Mouse (Mus musculus) CH12.LX (cell line): Measurements from ENCODE around the gene Maml1. TPM values are rescaled to one million over a fixed set of nuclear protein-coding genes. Genes with fewer than 3 reads are reported as not detected.

Experiments
- DNase-seq: peaks from one replicate; pipeline ENCODE4 v3.0.0-alpha.2; 2013; ENCODE audit errors: extremely low read depth
- H3K27ac ChIP-seq: 2 replicates; pipeline ENCODE4 v1.5.1; 2012; ENCODE audit warnings: low read depth, mild to moderate bottlenecking, control low read depth, moderate library complexity; ENCODE audit not compliant: insufficient read depth
- H3K27me3 ChIP-seq: replicated peaks from 2 replicates; pipeline ENCODE3; 2012; ENCODE audit warnings: inconsistent platforms
- H3K36me3 ChIP-seq, 2 experiments: replicated peaks in 1 of 2; 2 replicates each; pipeline versions ENCODE3 to v1.6.1; 2012; ENCODE audit warnings: inconsistent platforms in 1 of 2, low read length in 1 of 2, mild to moderate bottlenecking in 1 of 2, mixed read lengths in 1 of 2, moderate library complexity in 1 of 2; ENCODE audit not compliant: control insufficient read depth in 1 of 2, insufficient read depth in 1 of 2
- H3K4me1 ChIP-seq, 2 experiments: 2 replicates each; pipeline ENCODE4 v1.6.1; 2012; ENCODE audit warnings: inconsistent platforms in 1 of 2, moderate library complexity in 1 of 2; ENCODE audit not compliant: insufficient read depth in 2 of 2, control insufficient read depth in 1 of 2
- H3K4me2 ChIP-seq: 2 replicates; pipeline ENCODE4 v1.6.1; 2012; ENCODE audit warnings: low read depth, mild to moderate bottlenecking, control low read depth; ENCODE audit not compliant: poor library complexity, insufficient read depth, severe bottlenecking
- H3K4me3 ChIP-seq, 3 experiments: fragments of 150-350 bp in 1 of 3; sonication (generic) in 1 of 3; replicated peaks in 1 of 3; 2 replicates each; pipeline versions ENCODE3 to v1.5.1; 2011 to 2012; ENCODE audit warnings: low read depth in 2 of 3, low read length in 2 of 3, mild to moderate bottlenecking in 2 of 3, moderate library complexity in 2 of 3, control low read depth in 1 of 3, improper control_type of control experiment in 1 of 3, inconsistent platforms in 1 of 3, mixed read lengths in 1 of 3; ENCODE audit not compliant: poor library complexity in 1 of 3
- H3K79me2 ChIP-seq: replicated peaks from 2 replicates; pipeline ENCODE4 v1.6.1; 2012; ENCODE audit warnings: mild to moderate bottlenecking, moderate library complexity; ENCODE audit not compliant: control insufficient read depth, poor library complexity, insufficient read depth, severe bottlenecking; ENCODE audit errors: extremely low read depth
- H3K9ac ChIP-seq: 2 replicates; pipeline ENCODE4 v1.6.1; 2012; ENCODE audit warnings: low read depth, mild to moderate bottlenecking, control low read depth, moderate library complexity; ENCODE audit not compliant: insufficient read depth
- H3K9me3 ChIP-seq: replicated peaks from 2 replicates; pipeline ENCODE3; 2012; ENCODE audit warnings: low read length, inconsistent platforms, mixed read lengths
- EP300 ChIP-seq: IDR thresholded peaks from 2 replicates; pipeline ENCODE4 v1.6.1; 2011; ENCODE audit warnings: low read length, improper control_type of control experiment
- ETS1 ChIP-seq: conservative IDR thresholded peaks from 2 replicates; pipeline ENCODE4 v1.6.1; 2012; ENCODE audit warnings: low read depth, mild to moderate bottlenecking, inconsistent platforms, low read length, improper control_type of control experiment, moderate library complexity
- GABPA ChIP-seq: IDR thresholded peaks from 2 replicates; pipeline ENCODE4 v1.6.1; 2012; ENCODE audit warnings: low read depth, low read length, improper control_type of control experiment, inconsistent platforms; ENCODE audit not compliant: insufficient replicate concordance
- JUND ChIP-seq: conservative IDR thresholded peaks from 2 replicates; pipeline ENCODE4 v1.6.1; 2011; ENCODE audit warnings: low read depth, low read length, improper control_type of control experiment
- KAT2A ChIP-seq: IDR thresholded peaks from 2 replicates; pipeline ENCODE4 v1.6.1; 2012; ENCODE audit warnings: low read length, improper control_type of control experiment, inconsistent platforms; ENCODE audit not compliant: insufficient replicate concordance
- MYC ChIP-seq: IDR thresholded peaks from 2 replicates; pipeline ENCODE4 v1.6.1; 2011; ENCODE audit warnings: low read depth, mild to moderate bottlenecking, improper control_type of control experiment, low read length
- NELFE ChIP-seq: IDR thresholded peaks from 2 replicates; pipeline ENCODE4 v1.6.1; 2011; ENCODE audit warnings: low read depth, low read length, improper control_type of control experiment
- POLR2A ChIP-seq: IDR thresholded peaks from 2 replicates; pipeline ENCODE4 v1.6.1; 2011; ENCODE audit warnings: low read depth, mild to moderate bottlenecking, improper control_type of control experiment, low read length
- POLR2AphosphoS2 ChIP-seq: IDR thresholded peaks from 2 replicates; pipeline ENCODE4 v1.6.1; 2011; ENCODE audit warnings: low read depth, low read length, improper control_type of control experiment
- TBP ChIP-seq: conservative IDR thresholded peaks from 2 replicates; pipeline ENCODE4 v1.6.1; 2011; ENCODE audit warnings: low read depth, low read length, improper control_type of control experiment
- USF1 ChIP-seq: IDR thresholded peaks from 2 replicates; pipeline ENCODE4 v1.6.1; 2014; ENCODE audit warnings: low read depth, mild to moderate bottlenecking, inconsistent platforms, low read length, improper control_type of control experiment
- USF2 ChIP-seq: conservative IDR thresholded peaks from 2 replicates; pipeline ENCODE4 v1.6.1; 2011; ENCODE audit warnings: low read depth, low read length, improper control_type of control experiment
- ZNF384 ChIP-seq: IDR thresholded peaks from 2 replicates; pipeline ENCODE4 v1.6.1; 2012; ENCODE audit warnings: low read depth, low read length, improper control_type of control experiment, inconsistent platforms
- dilution Hi-C: fragments of 300-500 bp; cut with MboI; formaldehyde crosslinking; loops from 2 replicates; pipeline ENCODE4 v1.14.3; 2020; ENCODE audit warnings: low sequenced_read_pairs; ENCODE audit not compliant: extremely low pct_unique_long_range_greater_than_20kb, extremely low pct_ligation_motif_present
- in situ Hi-C: fragments of 300-500 bp; cut with MboI; formaldehyde crosslinking; loops from 3 replicates; pipeline ENCODE4 v1.14.3; 2019; ENCODE audit warnings: low sequenced_read_pairs, low pct_ligation_motif_present, low pct_unique_long_range_greater_than_20kb, mixed read lengths
- polyA plus RNA-seq: library from polyadenylated mRNA; unstranded; fragments of >175 nt; gene quantifications from 2 replicates; pipeline ENCODE4 v1.2.1, GENCODE M21; 2012; ENCODE audit warnings: low read depth; ENCODE audit not compliant: insufficient read length
- total RNA-seq, 2 experiments: library from RNA; depleted of rRNA; stranded (reverse); fragments of 300-350 nt in 1 of 2; fragments of >200 nt in 1 of 2; gene quantifications; 2 replicates each; pipeline ENCODE4 v1.2.3; 2012 to 2014

The Maml1 gene
- total and polyA plus RNA-seq, 3 experiments = 2.2 to 9.7 (median 5.4) TPM

DNA sequence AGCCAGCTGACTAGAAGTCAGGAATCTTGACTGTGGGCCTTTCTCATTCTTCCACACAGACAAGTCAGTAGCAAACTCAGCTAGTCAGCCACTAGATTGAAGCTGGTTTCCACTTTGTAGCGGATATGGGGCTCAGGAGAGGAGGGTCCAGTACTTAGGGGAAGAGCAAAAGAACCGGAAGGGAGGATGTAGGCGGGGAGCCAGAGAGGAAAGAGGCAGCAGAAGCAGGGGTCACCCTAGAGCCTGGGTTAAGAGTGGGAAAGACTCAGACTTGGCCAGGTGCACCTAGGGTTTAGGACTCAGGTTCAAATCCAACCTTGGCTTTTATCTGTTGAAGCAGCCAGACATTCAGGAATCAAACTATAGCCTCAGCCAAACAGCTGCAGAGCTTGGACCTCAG, 64.9 kb downstream of the Maml1 start:
- Histone ChIP-seq H3K27me3 (no peaks in the 10 kb centered on the region), H3K4me3 (no peak overlapping the region), H3K27ac (no peak overlapping the region), H3K9me3 (no peaks in the 10 kb centered on the region), H3K36me3 (peaks cover 13 to 36% of the 10 kb centered on the region in 2 experiments), H3K4me2 (no peak overlapping the region), H3K9ac (no peak overlapping the region), H3K79me2 (no peaks in the 10 kb centered on the region; the same call in 1 of the 2 replicates), H3K4me1 (peaks cover 31 to 75% of the 10 kb centered on the region in 2 experiments)
- in situ Hi-C loops (loop anchor here (5.0 to 10.0 kb wide), 3 partner anchors 65 to 242 kb away; no protein-coding TSS in a partner anchor), dilution Hi-C loops (no loop called here)
- no peak for DNase-seq
- TF ChIP-seq NELFE (no peak), USF2 (no peak), GABPA (no peak), JUND (no peak), ZNF384 (no peak), KAT2A (no peak), POLR2A (no peak), MYC (no peak), ETS1 (no peak), USF1 (no peak), EP300 (no peak)

DNA sequence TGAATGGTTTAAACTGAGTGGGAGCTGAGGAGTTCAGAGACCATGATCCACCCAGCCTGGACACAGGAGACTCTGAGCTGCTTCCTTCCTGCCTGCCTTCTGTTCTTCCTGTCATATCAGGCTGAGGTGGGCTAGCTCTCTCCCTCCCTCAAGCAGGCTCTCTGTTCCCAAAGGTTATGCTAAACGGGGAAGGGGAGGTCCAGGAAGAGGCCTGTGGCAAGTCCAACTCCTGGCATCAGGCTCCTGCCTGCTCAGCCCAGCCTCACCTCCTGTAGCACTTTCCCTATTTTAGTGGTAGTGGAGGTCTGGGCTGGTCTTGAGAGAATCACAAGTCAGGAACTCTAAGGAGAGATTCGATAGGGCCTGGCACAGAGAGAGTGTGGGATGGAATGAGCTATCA, 65.7 kb downstream of the Maml1 start:
- no peak for DNase-seq
- Histone ChIP-seq H3K4me1 (peaks cover 31 to 79% of the 10 kb centered on the region in 2 experiments), H3K27me3 (no peaks in the 10 kb centered on the region), H3K9me3 (no peaks in the 10 kb centered on the region), H3K4me2 (peak overlapping the region; percentile 94), H3K79me2 (no peaks in the 10 kb centered on the region; the same call in 1 of the 2 replicates), H3K36me3 (peaks cover 7 to 28% of the 10 kb centered on the region in 2 experiments), H3K4me3 (peak overlapping the region; percentile 67 to 88 (median 74)), H3K27ac (no peak overlapping the region), H3K9ac (peak overlapping the region; percentile 85; the same call in 1 of the 2 replicates)
- TF ChIP-seq GABPA (no peak), MYC (no peak), POLR2AphosphoS2 (no peak), TBP (no peak)
- dilution Hi-C loops = no loop called here
- in situ Hi-C loops = loop anchor here (5.0 to 10.0 kb wide), 3 partner anchors 64 to 242 kb away; no protein-coding TSS in a partner anchor
